Mouse (Mus musculus) neural tube, embryonic 12.5 days (tissue): Measurements from ENCODE around the gene Rnf34. TPM values are rescaled to one million over a fixed set of nuclear protein-coding genes. Genes with fewer than 3 reads are reported as not detected.

Experiments
- ATAC-seq: fragments of 200-750 bp; cut with Nextera tagmentation; 2 replicates; pipeline ENCODE4 v1.8.0; 2017; ENCODE audit warnings: low read depth, mild to moderate bottlenecking, moderate TSS enrichment, moderate library complexity; ENCODE audit not compliant: low FRiP score
- H3K27ac ChIP-seq: fragments of 300-500 bp; sonication (generic); 2 replicates; pipeline ENCODE4 v1.5.1; 2016
- H3K27me3 ChIP-seq: fragments of 300-500 bp; sonication (generic); replicated peaks from 2 replicates; pipeline ENCODE4 v1.6.1; 2016; ENCODE audit warnings: mild to moderate bottlenecking
- H3K36me3 ChIP-seq: fragments of 300-500 bp; sonication (generic); 2 replicates; pipeline ENCODE4 v1.6.1; 2016; ENCODE audit warnings: mild to moderate bottlenecking
- H3K4me1 ChIP-seq: fragments of 300-500 bp; sonication (generic); 2 replicates; pipeline ENCODE4 v1.6.1; 2016
- H3K4me2 ChIP-seq: fragments of 300-500 bp; sonication (generic); replicated peaks from 2 replicates; pipeline ENCODE4 v1.6.1; 2016; ENCODE audit warnings: mild to moderate bottlenecking
- H3K4me3 ChIP-seq: fragments of 300-500 bp; sonication (generic); 2 replicates; pipeline ENCODE4 v1.5.1; 2016
- H3K9ac ChIP-seq: fragments of 300-500 bp; sonication (generic); 2 replicates; pipeline ENCODE4 v1.6.1; 2016; ENCODE audit warnings: mild to moderate bottlenecking
- H3K9me3 ChIP-seq: fragments of 300-500 bp; sonication (generic); 2 replicates; pipeline ENCODE4 v1.6.1; 2016; ENCODE audit warnings: mild to moderate bottlenecking
- WGBS: fragments of 180-500 bp; shearing (Covaris S2); methylation state at CpG from one replicate; pipeline ENCODE4 v1.1.7; 2016; 5-methylcytosine and 5-hydroxymethylcytosine counted together
- polyA plus RNA-seq: library from polyadenylated mRNA; unstranded; fragments of >200 nt; fragmentation: Nextera tagmentation; extraction: Ambion mirVana; gene quantifications from 2 replicates; pipeline ENCODE4 v1.2.1, GENCODE M21; 2016

The Rnf34 gene
- polyA plus RNA-seq, 1 experiment from 2014 or later: 52.8 TPM

DNA sequence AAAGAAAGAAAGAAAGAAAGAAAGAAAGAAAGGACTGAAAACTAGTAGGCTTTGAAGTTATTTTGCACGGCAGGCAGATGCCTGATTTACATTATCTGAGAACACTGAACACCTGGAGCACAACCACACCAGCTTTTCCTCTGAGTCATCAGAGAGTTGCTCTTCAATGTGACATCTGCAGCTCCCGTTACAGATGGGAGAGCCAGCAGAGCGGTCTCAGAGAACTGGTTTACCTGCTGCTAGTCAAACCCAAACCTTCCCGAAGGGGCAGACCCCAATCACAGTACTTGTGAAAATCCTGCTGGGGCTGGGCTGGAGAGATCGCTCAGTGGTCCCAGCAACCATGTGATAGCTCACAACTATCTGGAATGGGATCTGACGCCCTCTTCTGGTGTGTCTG, 25.4 kb upstream of the Rnf34 start:
- Histone ChIP-seq H3K9me3 (no peaks in the 10 kb centered on the region), H3K4me3 (no peak overlapping the region), H3K36me3 (0 out of 2 replicates have a peak, but pooled peaks cover under 1% of the 10 kb centered on the region), H3K27ac (no peak overlapping the region), H3K4me1 (peaks cover 7% of the 10 kb centered on the region), H3K27me3 (no peaks in the 10 kb centered on the region), H3K9ac (no peak overlapping the region), H3K4me2 (no peak overlapping the region)
- WGBS: 75% methylated on average over 6 of the region's 6 CpGs
- ATAC-seq: no peak

- Histone ChIP-seq H3K27ac (no peak overlapping the region), H3K4me2 (no peak overlapping the region), H3K9ac (no peak overlapping the region), H3K36me3 (no peaks in the 10 kb centered on the region), H3K27me3 (no peaks in the 10 kb centered on the region), H3K4me3 (no peak overlapping the region), H3K9me3 (no peaks in the 10 kb centered on the region), H3K4me1 (peaks cover 2% of the 10 kb centered on the region)
- no peak for ATAC-seq
- 83% methylated on average over 8 of the region's 8 CpGs for WGBS
Measured at GRCm38 (mm10) chr5:122825099-122825498, 24.7 kb upstream of the Rnf34 start.

GRCm38 (mm10) chr5:122832536-122832935, 17.3 kb upstream of the Rnf34 start:
- Histone ChIP-seq H3K4me3 (no peak overlapping the region), H3K36me3 (no peaks in the 10 kb centered on the region), H3K27ac (no peak overlapping the region), H3K4me2 (no peak overlapping the region), H3K9ac (no peak overlapping the region), H3K9me3 (no peaks in the 10 kb centered on the region), H3K27me3 (no peaks in the 10 kb centered on the region), H3K4me1 (no peaks in the 10 kb centered on the region)
- WGBS: 86% methylated on average over 10 of the region's 10 CpGs
- ATAC-seq: no peak

GRCm38 (mm10) chr5:122832996-122833395, 16.9 kb upstream of the Rnf34 start:
- WGBS: 83% methylated on average over 10 of the region's 10 CpGs
- Histone ChIP-seq H3K4me3 (no peak overlapping the region), H3K4me1 (no peaks in the 10 kb centered on the region), H3K36me3 (no peaks in the 10 kb centered on the region), H3K27ac (no peak overlapping the region), H3K9me3 (no peaks in the 10 kb centered on the region), H3K9ac (no peak overlapping the region), H3K27me3 (no peaks in the 10 kb centered on the region), H3K4me2 (no peak overlapping the region)
- no peak for ATAC-seq

- 81% methylated on average over 2 of the region's 2 CpGs for WGBS
- H3K4me2 ChIP-seq: no peak overlapping the region
- H3K9me3 ChIP-seq: no peaks in the 10 kb centered on the region
- no peak overlapping the region for H3K9ac ChIP-seq
- no peaks in the 10 kb centered on the region for H3K36me3 ChIP-seq
- H3K4me3 ChIP-seq: no peak overlapping the region
- ATAC-seq: no peak
- H3K27ac ChIP-seq: no peak overlapping the region
- no peaks in the 10 kb centered on the region for H3K27me3 ChIP-seq
- H3K4me1 ChIP-seq: no peaks in the 10 kb centered on the region
Measured at GRCm38 (mm10) chr5:122841126-122841525, 8.7 kb upstream of the Rnf34 start.

- 89% methylated on average over 5 of the region's 5 CpGs for WGBS
- no peak overlapping the region for H3K4me3 ChIP-seq
- no peak overlapping the region for H3K9ac ChIP-seq
- H3K27ac ChIP-seq: no peak overlapping the region
- no peak for ATAC-seq
- H3K27me3 ChIP-seq: no peaks in the 10 kb centered on the region
- no peaks in the 10 kb centered on the region for H3K36me3 ChIP-seq
- H3K9me3 ChIP-seq: no peaks in the 10 kb centered on the region
- H3K4me2 ChIP-seq: no peak overlapping the region
- H3K4me1 ChIP-seq: peaks cover 3% of the 10 kb centered on the region; the same call in 1 of the 2 replicates
Measured at GRCm38 (mm10) chr5:122843799-122844198, 6.0 kb upstream of the Rnf34 start.

GRCm38 (mm10) chr5:122850319-122851002, 613 bp downstream of the Rnf34 start:
- H3K27me3 ChIP-seq: no peaks in the 10 kb centered on the region
- H3K9me3 ChIP-seq: no peaks in the 10 kb centered on the region
- H3K27ac ChIP-seq: peak overlapping the region; percentile 88
- peaks cover 18% of the 10 kb centered on the region for H3K4me1 ChIP-seq
- under 1% methylated on average over 38 of the region's 38 CpGs for WGBS
- no peaks in the 10 kb centered on the region for H3K36me3 ChIP-seq
- peak overlapping the region; percentile 96 for H3K9ac ChIP-seq
- H3K4me2 ChIP-seq: peak overlapping the region; percentile 88
- H3K4me3 ChIP-seq: peak overlapping the region; percentile 83
- peak; percentile 91 for ATAC-seq

- Histone ChIP-seq H3K4me3 (no peak overlapping the region), H3K27me3 (no peaks in the 10 kb centered on the region), H3K4me1 (peaks cover 18% of the 10 kb centered on the region), H3K9ac (no peak overlapping the region), H3K9me3 (no peaks in the 10 kb centered on the region), H3K4me2 (no peak overlapping the region), H3K27ac (no peak overlapping the region), H3K36me3 (no peaks in the 10 kb centered on the region)
- 94% methylated on average over 2 of the region's 2 CpGs for WGBS
- ATAC-seq: no peak
Measured at GRCm38 (mm10) chr5:122852611-122853010, 2.8 kb downstream of the Rnf34 start.

DNA sequence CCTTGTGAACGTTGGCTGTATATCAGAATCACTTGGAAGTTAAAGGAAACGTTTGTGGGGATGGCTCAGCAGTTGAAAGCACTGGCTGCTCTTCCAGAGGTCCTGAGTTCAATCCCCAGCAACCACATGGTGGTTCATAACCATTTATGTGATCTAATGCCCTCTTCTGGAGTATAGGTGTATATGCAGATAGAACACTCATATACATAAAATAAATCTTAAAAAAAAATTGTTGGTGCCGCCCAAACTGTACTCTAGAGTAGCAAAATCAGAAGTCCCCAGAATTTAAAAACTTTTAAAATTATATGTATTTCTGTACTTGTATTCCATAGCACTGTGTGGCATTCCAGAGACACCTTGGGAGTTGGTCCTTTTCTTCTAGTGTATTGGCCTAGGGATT, 6.0 kb downstream of the Rnf34 start:
- 89% methylated on average over 3 of the region's 3 CpGs for WGBS

DNA sequence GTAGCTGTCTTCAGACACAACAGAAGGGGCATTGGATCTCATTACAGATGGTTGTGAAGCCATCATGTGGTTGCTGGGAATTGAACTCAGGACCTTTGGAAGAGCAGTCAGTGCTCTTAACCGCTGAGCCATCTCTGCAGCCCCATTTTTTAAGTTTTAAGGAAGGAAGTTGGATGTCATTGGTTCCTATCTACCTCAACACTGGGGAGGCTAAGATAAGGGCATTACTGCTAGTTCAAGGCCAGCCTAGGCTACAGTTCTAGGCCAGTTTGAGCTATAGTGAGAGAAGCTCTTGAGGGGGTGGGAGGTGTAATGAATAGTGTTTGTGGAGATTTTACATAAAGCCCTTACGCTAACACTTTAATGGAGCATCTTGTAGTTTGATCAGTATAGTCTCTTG, 13.2 kb downstream of the Rnf34 start:
- no peak for ATAC-seq
- Histone ChIP-seq H3K4me1 (no peaks in the 10 kb centered on the region), H3K4me2 (no peak overlapping the region), H3K4me3 (no peak overlapping the region), H3K27ac (no peak overlapping the region), H3K9me3 (no peaks in the 10 kb centered on the region), H3K9ac (no peak overlapping the region), H3K36me3 (peaks cover 64% of the 10 kb centered on the region), H3K27me3 (no peaks in the 10 kb centered on the region)
- 94% methylated on average over 2 of the region's 2 CpGs for WGBS

More for the DNA sequence above, 6.0 kb downstream of the Rnf34 start:
- Histone ChIP-seq H3K4me3 (no peak overlapping the region), H3K27ac (no peak overlapping the region), H3K9ac (no peak overlapping the region), H3K4me2 (no peak overlapping the region), H3K9me3 (no peaks in the 10 kb centered on the region), H3K27me3 (no peaks in the 10 kb centered on the region), H3K36me3 (no peaks in the 10 kb centered on the region), H3K4me1 (peaks cover 11% of the 10 kb centered on the region)
- ATAC-seq: no peak

DNA sequence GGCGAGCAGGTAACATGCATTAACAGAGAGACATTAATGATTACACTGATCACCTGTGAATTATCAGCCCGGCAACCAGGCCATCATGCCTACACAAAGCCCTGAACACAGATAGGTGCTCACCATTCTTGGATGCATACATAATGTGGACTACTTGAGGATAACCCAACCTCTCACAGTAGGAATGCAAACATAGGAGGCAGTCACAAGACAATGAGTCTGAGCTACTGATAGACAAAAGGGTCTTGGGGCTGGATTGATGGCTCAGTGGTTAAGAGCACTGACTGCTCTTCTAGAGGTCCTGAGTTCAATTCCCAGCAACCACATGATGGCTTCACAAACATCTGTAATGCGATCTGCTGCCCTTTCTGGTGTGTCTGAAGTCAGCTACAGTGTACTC, 22.8 kb downstream of the Rnf34 start:
- Histone ChIP-seq H3K4me3 (no peak overlapping the region), H3K27ac (no peak overlapping the region), H3K9ac (no peak overlapping the region), H3K4me1 (no peaks in the 10 kb centered on the region), H3K27me3 (no peaks in the 10 kb centered on the region), H3K36me3 (peaks cover 63% of the 10 kb centered on the region), H3K9me3 (no peaks in the 10 kb centered on the region), H3K4me2 (no peak overlapping the region)
- no peak for ATAC-seq
- 95% methylated on average over 3 of the region's 3 CpGs for WGBS

- 92% methylated on average over 2 of the region's 2 CpGs for WGBS
- peaks cover 61% of the 10 kb centered on the region for H3K36me3 ChIP-seq
Measured at GRCm38 (mm10) chr5:122873573-122873972, 23.7 kb downstream of the Rnf34 start.

GRCm38 (mm10) chr5:122874359-122874758, 24.5 kb downstream of the Rnf34 start:
- H3K4me3 ChIP-seq: no peak overlapping the region
- no peak overlapping the region for H3K27ac ChIP-seq
- WGBS: 92% methylated on average over 3 of the region's 3 CpGs
- no peaks in the 10 kb centered on the region for H3K9me3 ChIP-seq
- H3K4me2 ChIP-seq: no peak overlapping the region
- H3K4me1 ChIP-seq: no peaks in the 10 kb centered on the region
- ATAC-seq: no peak
- no peak overlapping the region for H3K9ac ChIP-seq
- no peaks in the 10 kb centered on the region for H3K27me3 ChIP-seq
- peaks cover 61% of the 10 kb centered on the region for H3K36me3 ChIP-seq

More at GRCm38 (mm10) chr5:122873573-122873972, 23.7 kb downstream of the Rnf34 start:
- no peak for ATAC-seq
- Histone ChIP-seq H3K27me3 (no peaks in the 10 kb centered on the region), H3K4me3 (no peak overlapping the region), H3K9me3 (no peaks in the 10 kb centered on the region), H3K4me1 (no peaks in the 10 kb centered on the region), H3K27ac (no peak overlapping the region), H3K4me2 (no peak overlapping the region), H3K9ac (no peak overlapping the region)
